ENCODE assay signal across 9 mouse cellular contexts in the genomic region with DNA sequence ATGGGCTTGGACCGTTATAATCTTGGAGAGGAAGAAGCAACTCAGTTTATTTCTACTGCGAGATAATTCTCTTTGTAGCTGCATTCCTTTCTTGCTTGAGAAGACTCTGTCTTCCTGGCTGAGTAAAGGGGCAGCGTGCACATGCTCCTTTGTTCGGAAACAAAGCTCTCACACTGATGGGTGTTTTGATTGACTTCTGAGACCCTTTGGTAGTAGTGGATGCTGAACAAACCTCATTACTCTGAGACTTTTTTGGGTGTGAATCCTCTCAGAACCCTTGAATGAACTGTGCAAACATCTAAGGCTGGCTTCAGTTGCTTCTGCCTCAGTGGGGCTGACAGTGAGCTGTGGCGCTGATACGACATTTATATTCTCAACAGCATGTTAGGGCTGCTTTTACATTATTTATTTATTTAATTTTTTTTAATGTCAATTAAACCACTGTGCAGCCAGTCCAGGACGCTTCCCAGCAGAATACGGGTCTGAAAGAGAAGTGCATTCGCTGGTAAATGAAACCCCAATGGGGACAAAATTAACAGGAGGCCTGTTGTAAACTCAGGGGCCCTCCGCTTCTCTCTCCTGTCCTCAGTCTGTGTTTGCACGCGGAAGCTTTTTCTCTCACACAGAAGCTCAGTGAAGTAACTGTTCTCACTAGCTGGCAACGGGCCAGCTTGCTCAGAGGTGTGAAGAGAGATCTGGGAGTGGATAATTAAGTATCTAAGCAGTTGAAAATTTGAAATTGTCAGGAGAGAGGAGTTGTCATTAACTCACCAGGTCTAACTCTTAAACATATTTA.
DNase-seq lines count a peak whose midpoint lies in the region; ATAC-seq lines count a peak whose summit lies in the region.
"Had no signal": no experiment of that assay in that cellular context is flagged by ENCODE, and none has a peak within 500 bp of the region (broad histone marks: within the 10 kb centered on the region; RNA-seq: fewer than 3 reads in every experiment).

No protein-coding gene starts in this region.

- H3K9me3 ChIP-seq in heart, embryonic 12.5 days (replicated peaks), result no peaks in the 10 kb centered on the region
- no peaks in the 10 kb centered on the region for H3K9me3 ChIP-seq in forebrain, embryonic 12.5 days
- no peaks in the 10 kb centered on the region for H3K9me3 ChIP-seq in midbrain, embryonic 14.5 days (ENCODE audit: control insufficient read depth, low read length)

- no peak overlapping the region for H3K9ac ChIP-seq in heart, embryonic 12.5 days
- no peak overlapping the region for H3K9ac ChIP-seq in forebrain, embryonic 12.5 days
- H3K9ac ChIP-seq in midbrain, embryonic 14.5 days (replicated peaks; ENCODE audit: low read length), result no peak overlapping the region

- DNase-seq in heart, adult 11 months, result peak; percentile 76
- DNase-seq in brain, adult 2 months (ENCODE audit: low read depth, low spot score), result peak; percentile 88
- peak; percentile 86 for DNase-seq in midbrain, embryonic 14.5 days
- DNase-seq in layer of hippocampus, adult 11-12 months (ENCODE audit: low spot score), result no peak
- DNase-seq in thymus, postnatal 0 days (ENCODE audit: low spot score), result no peak

- no peak overlapping the region for H3K27ac ChIP-seq in heart, embryonic 12.5 days (ENCODE audit: poor library complexity, severe bottlenecking)
- peak overlapping the region; percentile 84 for H3K27ac ChIP-seq in forebrain, embryonic 12.5 days
- H3K27ac ChIP-seq in midbrain, embryonic 14.5 days (replicated peaks; ENCODE audit: low read depth, low read length), result no peak overlapping the region

- H3K27me3 ChIP-seq in heart, embryonic 12.5 days (replicated peaks), result no peaks in the 10 kb centered on the region
- H3K27me3 ChIP-seq in forebrain, embryonic 12.5 days, result no peaks in the 10 kb centered on the region
- no peaks in the 10 kb centered on the region for H3K27me3 ChIP-seq in midbrain, embryonic 14.5 days (ENCODE audit: control insufficient read depth, insufficient read depth, low read length)
- H3K27me3 ChIP-seq: CH12.LX had no signal

- H3K36me3 ChIP-seq in heart, embryonic 12.5 days, result no peaks in the 10 kb centered on the region
- no peaks in the 10 kb centered on the region for H3K36me3 ChIP-seq in forebrain, embryonic 12.5 days (replicated peaks)
- H3K36me3 ChIP-seq in midbrain, embryonic 14.5 days (ENCODE audit: control insufficient read depth, insufficient read depth, low read length), result no peaks in the 10 kb centered on the region

- H3K4me3 ChIP-seq in heart, embryonic 12.5 days, result no peak overlapping the region
- H3K4me3 ChIP-seq in forebrain, embryonic 12.5 days (replicated peaks), result no peak overlapping the region
- H3K4me3 ChIP-seq in midbrain, embryonic 14.5 days (replicated peaks; ENCODE audit: low read depth, low read length), result no peak overlapping the region

- H3K4me1 ChIP-seq in heart, embryonic 12.5 days (replicated peaks), result peaks cover 22% of the 10 kb centered on the region
- H3K4me1 ChIP-seq in forebrain, embryonic 12.5 days, result peaks cover 36% of the 10 kb centered on the region
- peaks cover 11% of the 10 kb centered on the region; the same call in 1 of the 2 replicates for H3K4me1 ChIP-seq in midbrain, embryonic 14.5 days (ENCODE audit: control insufficient read depth, insufficient read depth, low read length)

- no peak overlapping the region for H3K4me2 ChIP-seq in heart, embryonic 12.5 days
- H3K4me2 ChIP-seq in forebrain, embryonic 12.5 days, result no peak overlapping the region
- H3K4me2 ChIP-seq in midbrain, embryonic 14.5 days (ENCODE audit: low read length), result no peak overlapping the region

- WGBS in heart, embryonic 12.5 days, result 55% methylated on average over 13 of the region's 13 CpGs
- WGBS in forebrain, embryonic 12.5 days, result 25% methylated on average over 13 of the region's 13 CpGs
- 32% methylated on average over 13 of the region's 13 CpGs for WGBS in midbrain, embryonic 14.5 days

- ATAC-seq in heart, embryonic 12.5 days (ENCODE audit: insufficient number of reproducible peaks, low FRiP score), result no peak
- peak; percentile 77 for ATAC-seq in forebrain, embryonic 12.5 days (ENCODE audit: low FRiP score)
- ATAC-seq in midbrain, embryonic 14.5 days (ENCODE audit: low FRiP score, low TSS enrichment), result peak; percentile 39; the same call in 1 of the 2 replicates
- ATAC-seq in inflammation-experienced regulatory T-cells, adult 6 months, result no peak

Comparison
In these comparisons a context has a peak if more than half of its experiments do, and no peak if none do; other contexts are left out.
1. DNase-seq: peak in heart, adult 11 months (single experiment), brain, adult 2 months (single experiment) and midbrain, embryonic 14.5 days (single experiment); none in layer of hippocampus, adult 11-12 months (single experiment) and thymus, postnatal 0 days (single experiment).
2. ATAC-seq: peak in forebrain, embryonic 12.5 days (single experiment) and midbrain, embryonic 14.5 days (single experiment); none in heart, embryonic 12.5 days (single experiment) and inflammation-experienced regulatory T-cells, adult 6 months (single experiment).